Mouse (Mus musculus) intestine, embryonic 16.5 days (tissue): ENCODE measurements around the gene Pacs1. TPM values are rescaled to one million over a fixed set of nuclear protein-coding genes. Genes with fewer than 3 reads are reported as not detected.
A peak's percentile ranks its signal among the peaks of the same experiment; 100 is the strongest.
"Not testable (repeated sequence)": the region's sequence is repeated elsewhere in the genome, so short reads cannot be mapped to it uniquely, and the experiment has no call there.

Source experiments
- ATAC-seq: fragments of 200-750 bp; cut with Nextera tagmentation; 2 replicates; pipeline ENCODE4 v1.8.0; 2017; ENCODE audit warnings: moderate TSS enrichment, moderate library complexity
- H3K27ac ChIP-seq: fragments of 300-500 bp; sonication (generic); 2 replicates; pipeline ENCODE4 v1.5.1; 2014; ENCODE audit warnings: mild to moderate bottlenecking, low read length
- H3K27me3 ChIP-seq: fragments of 300-500 bp; sonication (generic); replicated peaks from 2 replicates; pipeline ENCODE4 v1.6.1; 2014; ENCODE audit warnings: low read length, control low read depth, mixed read lengths; ENCODE audit not compliant: control insufficient read depth, insufficient read depth
- H3K36me3 ChIP-seq: fragments of 300-500 bp; sonication (generic); 2 replicates; pipeline ENCODE4 v1.6.1; 2014; ENCODE audit warnings: low read length, control low read depth; ENCODE audit not compliant: control insufficient read depth, insufficient read depth
- H3K4me1 ChIP-seq: fragments of 300-500 bp; sonication (generic); 2 replicates; pipeline ENCODE4 v1.6.1; 2014; ENCODE audit warnings: low read length, control low read depth, mixed read lengths; ENCODE audit not compliant: control insufficient read depth, insufficient read depth
- H3K4me2 ChIP-seq: fragments of 300-500 bp; sonication (generic); 2 replicates; pipeline ENCODE4 v1.6.1; 2014; ENCODE audit warnings: low read depth, low read length, control low read depth
- H3K4me3 ChIP-seq: fragments of 300-500 bp; sonication (generic); 2 replicates; pipeline ENCODE4 v1.5.1; 2014; ENCODE audit warnings: mild to moderate bottlenecking, low read length
- H3K9ac ChIP-seq: fragments of 300-500 bp; sonication (generic); 2 replicates; pipeline ENCODE4 v1.6.1; 2014; ENCODE audit warnings: low read depth, low read length
- H3K9me3 ChIP-seq: fragments of 300-500 bp; sonication (generic); 2 replicates; pipeline ENCODE4 v1.6.1; 2016; ENCODE audit warnings: low read length, control low read depth; ENCODE audit not compliant: control insufficient read depth
- WGBS: fragments of 180-500 bp; shearing (Covaris S2); extraction: QIAGEN DNeasy Blood & Tissue Kit; methylation state at CpG from one replicate; pipeline ENCODE4 v1.1.7; 2014; 5-methylcytosine and 5-hydroxymethylcytosine counted together
- polyA plus RNA-seq: library from polyadenylated mRNA; unstranded; fragments of >200 nt; fragmentation: Nextera tagmentation; extraction: Ambion mirVana; gene quantifications from 2 replicates; pipeline ENCODE4 v1.2.1, GENCODE M21; 2015

The Pacs1 gene
- polyA plus RNA-seq, 1 experiment from 2014 or later: 11.4 TPM

- H3K4me2 ChIP-seq: no peak overlapping the region
- 0 out of 2 replicates have a peak, but pooled peaks cover 3% of the 10 kb centered on the region for H3K36me3 ChIP-seq
- WGBS: 92% methylated on average over 6 of the region's 6 CpGs
- no peaks in the 10 kb centered on the region for H3K9me3 ChIP-seq
- no peak overlapping the region for H3K27ac ChIP-seq
- no peaks in the 10 kb centered on the region for H3K4me1 ChIP-seq
- no peak overlapping the region for H3K4me3 ChIP-seq
- no peaks in the 10 kb centered on the region for H3K27me3 ChIP-seq
- H3K9ac ChIP-seq: no peak overlapping the region
- ATAC-seq: no peak
Measured at GRCm38 (mm10) chr19:5150358-5150757, 122.6 kb downstream of the Pacs1 start.

GRCm38 (mm10) chr19:5149041-5149440 is 123.9 kb downstream of the Pacs1 start:
- not testable (repeated sequence) for H3K4me3 ChIP-seq, H3K9ac ChIP-seq, H3K9me3 ChIP-seq, H3K4me1 ChIP-seq, ATAC-seq, H3K27ac ChIP-seq, H3K4me2 ChIP-seq, H3K27me3 ChIP-seq, H3K36me3 ChIP-seq
- 67% methylated on average over 6 of the region's 6 CpGs for WGBS

- Histone ChIP-seq H3K27me3 (no peaks in the 10 kb centered on the region), H3K36me3 (no peaks in the 10 kb centered on the region), H3K27ac (no peak overlapping the region), H3K9ac (no peak overlapping the region), H3K4me3 (no peak overlapping the region), H3K9me3 (no peaks in the 10 kb centered on the region), H3K4me1 (no peaks in the 10 kb centered on the region), H3K4me2 (no peak overlapping the region)
- WGBS: 2% methylated on average over 2 of the region's 2 CpGs
- ATAC-seq: no peak
Measured at GRCm38 (mm10) chr19:5139640-5140039, 133.3 kb downstream of the Pacs1 start.

- H3K4me3 ChIP-seq: no peak overlapping the region
- no peaks in the 10 kb centered on the region for H3K4me1 ChIP-seq
- H3K9me3 ChIP-seq: no peaks in the 10 kb centered on the region
- H3K9ac ChIP-seq: no peak overlapping the region
- H3K36me3 ChIP-seq: no peaks in the 10 kb centered on the region
- 66% methylated on average over 4 of the region's 4 CpGs for WGBS
- ATAC-seq: no peak
- no peaks in the 10 kb centered on the region for H3K27me3 ChIP-seq
- no peak overlapping the region for H3K4me2 ChIP-seq
- H3K27ac ChIP-seq: no peak overlapping the region
Measured at GRCm38 (mm10) chr19:5131237-5131636, 141.7 kb downstream of the Pacs1 start.

- Histone ChIP-seq H3K27ac (no peak overlapping the region), H3K9me3 (no peaks in the 10 kb centered on the region), H3K4me3 (no peak overlapping the region), H3K36me3 (no peaks in the 10 kb centered on the region), H3K4me1 (no peaks in the 10 kb centered on the region), H3K9ac (no peak overlapping the region), H3K27me3 (no peaks in the 10 kb centered on the region), H3K4me2 (no peak overlapping the region)
- no peak for ATAC-seq
- WGBS: 38% methylated on average over 1 of the region's 1 CpGs
Measured at GRCm38 (mm10) chr19:5129770-5130169, 143.1 kb downstream of the Pacs1 start.

- H3K27me3 ChIP-seq: no peaks in the 10 kb centered on the region
- ATAC-seq: no peak
- H3K36me3 ChIP-seq: no peaks in the 10 kb centered on the region
- H3K4me2 ChIP-seq: no peak overlapping the region
- H3K9me3 ChIP-seq: no peaks in the 10 kb centered on the region
- H3K4me3 ChIP-seq: no peak overlapping the region
- WGBS: 71% methylated on average over 7 of the region's 7 CpGs
- H3K27ac ChIP-seq: no peak overlapping the region
- H3K9ac ChIP-seq: no peak overlapping the region
- no peaks in the 10 kb centered on the region for H3K4me1 ChIP-seq
Measured at GRCm38 (mm10) chr19:5124055-5124614, 148.8 kb downstream of the Pacs1 start.

- no peaks in the 10 kb centered on the region for H3K27me3 ChIP-seq
- no peak overlapping the region for H3K27ac ChIP-seq
- H3K36me3 ChIP-seq: no peaks in the 10 kb centered on the region
- no peak overlapping the region for H3K9ac ChIP-seq
- WGBS: 86% methylated on average over 3 of the region's 3 CpGs
- peaks cover 3% of the 10 kb centered on the region; the same call in 1 of the 2 replicates for H3K4me1 ChIP-seq
- no peak overlapping the region for H3K4me2 ChIP-seq
- no peak overlapping the region for H3K4me3 ChIP-seq
- no peak for ATAC-seq
- H3K9me3 ChIP-seq: no peaks in the 10 kb centered on the region
Measured at GRCm38 (mm10) chr19:5123241-5123640, 149.7 kb downstream of the Pacs1 start.

GRCm38 (mm10) chr19:5122492-5122891 is 150.4 kb downstream of the Pacs1 start:
- no peak for ATAC-seq
- no peaks in the 10 kb centered on the region for H3K9me3 ChIP-seq
- H3K27me3 ChIP-seq: no peaks in the 10 kb centered on the region
- H3K4me3 ChIP-seq: no peak overlapping the region
- peaks cover 3% of the 10 kb centered on the region; the same call in 1 of the 2 replicates for H3K4me1 ChIP-seq
- WGBS: 78% methylated on average over 10 of the region's 10 CpGs
- H3K4me2 ChIP-seq: no peak overlapping the region
- no peak overlapping the region for H3K27ac ChIP-seq
- no peaks in the 10 kb centered on the region for H3K36me3 ChIP-seq
- no peak overlapping the region for H3K9ac ChIP-seq

- peak within 1 kb of the TSS; percentile 58 for H3K27ac ChIP-seq
- ATAC-seq: no peak; the same call in none of the 2 replicates
- no peaks in the 10 kb centered on the region for H3K9me3 ChIP-seq
- H3K4me1 ChIP-seq: peaks cover 7% of the 10 kb centered on the region
- peak within 1 kb of the TSS; percentile 65 for H3K4me3 ChIP-seq
- H3K27me3 ChIP-seq: no peaks in the 10 kb centered on the region
- H3K36me3 ChIP-seq: no peaks in the 10 kb centered on the region
- 1% methylated on average over 18 of the region's 18 CpGs for WGBS
- H3K9ac ChIP-seq: peak within 1 kb of the TSS; percentile 77
- H3K4me2 ChIP-seq: peak within 1 kb of the TSS; percentile 80
Measured at GRCm38 (mm10) chr19:5118384-5118698, 154.6 kb downstream of the Pacs1 start, which contains the start of gene Klc2. TSS of gene Klc2 (minus strand) at chr19:5118560.
